Mouse (Mus musculus) left cerebral cortex, postnatal 36 days (tissue): ENCODE data around the gene R3hdm2. TPM values are rescaled to one million over a fixed set of nuclear protein-coding genes. Genes with fewer than 3 reads are reported as not detected.
A peak's percentile ranks its signal among the peaks of the same experiment; 100 is the strongest.

Source experiments
- DNase-seq, 2 experiments: peaks; one replicate each; pipeline ENCODE4 v3.0.0; 2021 to 2022; ENCODE audit warnings: low spot score in 2 of 2, mixed read lengths in 1 of 2
- intact Hi-C: fragments of 180-260 bp; cut with DNase I; formaldehyde crosslinking; loops from one replicate; pipeline ENCODE4 v1.15.1; 2025
- total RNA-seq, 2 experiments: library from RNA; stranded (reverse); gene quantifications; 2 replicates each; pipeline ENCODE4 v1.2.3; 2021

The R3hdm2 gene
- total RNA-seq, 2 experiments from 2014 or later: 348 to 365 TPM

DNA sequence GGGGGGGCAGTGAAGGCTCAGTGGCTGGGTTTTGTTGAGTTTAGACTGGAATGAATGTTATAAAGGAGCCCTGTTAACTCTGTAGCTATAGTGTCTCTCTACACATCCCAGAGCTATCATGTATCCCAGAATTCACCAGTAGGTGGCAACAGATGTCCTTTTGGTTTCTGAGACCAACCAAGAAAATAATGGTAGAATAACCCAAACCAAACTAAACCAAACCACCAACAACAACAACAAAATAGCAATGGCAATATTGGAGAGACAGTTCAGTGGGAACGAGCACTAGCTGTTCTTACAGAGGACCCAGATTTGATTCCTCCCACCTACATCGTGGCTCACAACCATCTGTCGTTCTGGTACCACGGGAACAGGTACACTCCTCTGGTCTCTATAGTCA lies 99.0 kb downstream of the R3hdm2 start:
- intact Hi-C loops: no loop called here
- no peak for DNase-seq

DNA sequence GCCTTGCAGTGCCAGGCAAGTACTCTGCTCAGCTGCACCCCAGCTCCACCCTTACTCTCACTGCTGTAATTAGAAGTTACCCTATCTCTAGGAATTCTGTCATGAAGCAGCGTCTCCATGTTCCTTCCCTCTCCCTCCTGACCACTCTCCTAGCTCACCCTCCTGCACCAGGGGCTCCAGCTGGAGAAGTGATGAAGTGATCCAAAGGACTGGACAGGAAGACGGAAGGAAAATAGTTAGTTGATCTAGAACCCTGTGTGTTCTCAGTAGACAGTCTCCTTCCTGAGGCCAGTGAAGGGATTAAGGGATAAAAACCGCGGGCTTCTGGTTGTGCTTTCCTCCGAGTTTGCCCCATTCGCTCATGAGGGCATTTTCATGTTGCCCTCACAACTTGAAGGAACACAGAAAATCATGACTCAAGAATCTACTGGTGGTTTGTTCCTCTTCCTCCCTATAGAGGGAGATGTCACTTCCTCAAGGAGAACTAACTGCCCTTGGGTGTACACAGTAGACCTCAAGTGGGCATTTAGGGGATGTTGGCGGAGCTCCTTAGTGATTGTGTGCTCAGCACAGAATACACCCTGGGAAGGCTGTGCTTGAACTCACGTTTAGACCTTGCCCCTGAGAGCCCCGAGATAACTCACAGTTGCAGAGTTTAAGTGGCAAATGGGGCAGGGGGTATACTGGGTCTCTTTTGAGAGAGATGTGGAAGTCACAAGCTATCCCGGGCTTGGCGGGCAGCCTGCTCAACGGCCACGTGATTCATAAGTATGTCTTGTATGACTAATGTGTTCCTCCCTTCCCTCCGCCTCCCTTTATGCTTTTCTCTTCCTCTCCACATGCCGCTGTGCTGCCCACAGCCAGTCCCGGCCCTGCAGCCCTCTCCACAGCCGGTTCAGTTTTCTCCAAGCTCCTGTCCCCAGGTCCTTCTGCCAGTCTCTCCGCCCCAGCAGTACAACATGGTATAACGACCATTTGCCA lies 101.0 kb downstream of the R3hdm2 start:
- intact Hi-C loops: no loop called here
- peak; percentile 66 to 75 for DNase-seq

DNA sequence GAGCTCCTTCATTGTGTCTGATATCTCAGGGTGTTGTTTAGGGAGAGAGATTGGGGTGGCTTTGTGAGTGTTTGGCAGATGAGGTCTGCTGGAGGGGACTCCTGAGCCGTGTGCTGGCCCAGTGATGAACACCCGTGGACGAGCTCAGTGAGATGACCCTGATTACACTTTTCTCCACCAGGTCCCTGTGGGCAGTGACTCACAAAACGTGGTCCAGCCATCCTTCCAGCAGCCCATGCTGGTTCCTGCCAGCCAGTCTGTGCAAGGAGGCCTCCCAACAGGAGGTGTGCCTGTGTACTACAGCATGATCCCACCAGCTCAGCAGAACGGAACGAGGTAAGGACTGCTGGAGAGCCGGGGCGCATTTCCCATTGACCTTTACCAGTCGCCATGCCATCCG lies 105.1 kb downstream of the R3hdm2 start:
- intact Hi-C loops: no loop called here

DNA sequence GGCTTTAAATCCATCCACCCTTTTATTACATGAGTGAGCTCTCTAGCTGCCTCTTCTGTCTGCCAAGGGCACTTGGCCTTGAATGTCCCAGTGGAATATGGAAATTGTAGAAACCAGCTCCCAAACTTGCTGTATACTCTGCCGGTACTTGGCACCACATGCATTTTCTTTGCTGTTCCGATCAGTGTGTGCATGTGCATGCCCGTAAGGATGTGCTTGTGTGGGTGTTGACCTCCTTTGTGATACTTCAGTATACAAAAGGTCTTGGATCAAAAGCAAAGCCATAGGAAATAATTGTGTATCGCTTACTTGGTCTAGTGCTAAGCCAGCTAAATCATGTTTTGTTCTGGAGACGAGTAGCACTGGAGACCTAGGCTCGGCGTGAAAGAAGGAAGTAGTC lies 108.7 kb downstream of the R3hdm2 start:
- DNase-seq: no peak
- intact Hi-C loops: no loop called here

More for the DNA sequence above, 105.1 kb downstream of the R3hdm2 start:
- no peak for DNase-seq

DNA sequence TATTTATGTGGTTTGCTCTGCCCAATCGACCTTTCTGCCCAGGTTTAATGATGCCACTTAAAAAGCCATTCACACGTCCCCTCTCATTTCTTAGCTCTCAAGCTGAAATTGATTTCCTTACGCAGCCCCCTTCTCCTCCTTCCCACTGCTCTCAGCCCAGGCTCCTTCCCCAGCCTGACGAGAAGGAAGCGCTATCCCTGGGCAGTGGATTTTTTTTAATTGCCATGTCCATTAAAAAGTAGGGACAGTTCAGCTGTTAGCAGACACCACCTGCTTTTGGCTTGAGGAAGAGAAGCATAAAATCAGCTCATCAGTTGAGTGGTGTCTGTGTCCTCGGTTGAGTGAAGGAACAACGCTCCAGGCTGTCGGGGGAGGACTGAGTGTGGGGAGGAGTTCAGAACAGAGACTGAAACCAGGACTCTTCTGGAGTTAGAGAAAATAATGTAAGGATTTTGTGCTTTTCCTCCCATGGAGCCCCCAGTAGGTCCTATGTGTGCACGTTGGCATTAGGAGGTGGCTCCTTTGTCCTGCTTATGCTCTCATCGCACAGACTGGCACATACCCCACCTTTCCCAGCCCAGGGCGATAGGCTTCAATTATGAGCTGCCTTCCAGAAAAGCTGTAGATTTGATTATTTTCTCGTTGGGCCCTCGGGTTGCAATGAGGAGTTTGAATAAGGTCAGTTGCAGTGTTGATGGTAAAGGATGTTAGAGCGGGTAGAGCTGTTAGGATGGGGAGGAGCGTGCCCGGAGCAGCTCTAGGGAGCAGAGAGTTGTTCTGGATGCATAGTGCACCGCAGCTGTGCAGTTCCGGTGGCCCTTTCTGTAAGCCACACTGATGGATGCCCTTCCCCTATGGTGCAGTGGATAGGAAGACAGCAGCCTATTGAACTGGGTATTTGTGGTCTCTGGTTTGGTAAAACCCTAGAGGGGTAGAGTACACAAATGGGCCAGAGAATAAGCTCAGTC lies 110.3 kb downstream of the R3hdm2 start:
- intact Hi-C loops: no loop called here
- DNase-seq: no peak

DNA sequence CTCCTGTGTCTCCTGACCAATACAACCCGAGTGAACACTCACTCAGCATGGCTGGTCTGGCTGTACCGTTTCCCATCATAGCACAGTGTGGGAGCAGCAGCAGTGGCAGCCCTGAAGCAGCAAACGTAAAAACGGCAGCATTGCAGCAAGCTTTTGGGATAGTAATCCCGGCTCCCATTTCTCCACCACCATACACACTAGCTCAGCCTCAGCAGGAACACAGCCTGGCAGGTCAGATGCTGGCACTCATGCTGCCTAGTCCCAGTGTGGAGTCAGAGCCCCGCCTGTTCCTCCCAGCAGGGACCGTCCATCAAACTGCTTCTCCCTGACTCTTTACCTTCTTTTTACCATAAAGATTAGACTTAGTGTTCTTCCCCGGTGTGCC lies 111.0 kb downstream of the R3hdm2 start:
- intact Hi-C loops: no loop called here
- no peak for DNase-seq

DNA sequence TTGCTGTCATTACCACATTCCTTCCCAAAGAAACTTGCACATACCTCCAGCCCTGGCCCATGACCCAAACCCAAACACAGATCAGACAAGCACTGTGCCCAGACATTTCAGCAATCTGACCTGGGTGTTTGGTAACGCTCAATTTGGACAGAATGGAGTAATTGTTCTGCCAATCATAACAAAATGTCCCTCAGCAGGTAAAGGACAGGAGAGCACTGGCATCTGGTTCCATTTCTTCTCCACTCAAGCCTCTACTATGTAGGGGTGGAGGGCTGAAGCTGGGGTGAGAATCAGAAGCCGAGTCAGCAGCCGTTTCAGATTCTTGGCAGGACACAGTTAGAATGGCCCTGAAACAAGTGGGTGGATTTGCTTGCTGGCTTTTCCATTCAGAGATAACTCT lies 112.0 kb downstream of the R3hdm2 start:
- no peak for DNase-seq
- intact Hi-C loops: no loop called here

DNA sequence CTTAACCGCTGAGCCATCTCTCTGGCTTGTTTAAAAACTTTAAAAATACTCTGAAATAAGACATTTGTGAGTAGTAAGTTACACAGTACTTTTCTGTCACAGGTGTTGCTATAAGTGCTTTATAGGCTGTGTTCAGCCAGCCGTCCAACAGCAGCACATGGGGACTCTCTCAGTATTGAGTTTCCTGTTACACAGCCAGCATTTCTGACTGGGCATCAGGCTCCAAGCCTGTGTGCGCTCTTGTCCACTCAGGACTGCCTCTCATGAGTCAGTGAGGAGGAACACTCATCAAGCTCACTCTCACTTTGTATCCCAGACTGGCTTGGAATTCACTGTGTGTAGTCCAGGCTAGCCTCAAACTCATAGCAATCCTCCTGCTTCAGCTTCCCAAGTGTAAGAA lies 116.0 kb downstream of the R3hdm2 start:
- intact Hi-C loops: no loop called here
- no peak for DNase-seq

DNA sequence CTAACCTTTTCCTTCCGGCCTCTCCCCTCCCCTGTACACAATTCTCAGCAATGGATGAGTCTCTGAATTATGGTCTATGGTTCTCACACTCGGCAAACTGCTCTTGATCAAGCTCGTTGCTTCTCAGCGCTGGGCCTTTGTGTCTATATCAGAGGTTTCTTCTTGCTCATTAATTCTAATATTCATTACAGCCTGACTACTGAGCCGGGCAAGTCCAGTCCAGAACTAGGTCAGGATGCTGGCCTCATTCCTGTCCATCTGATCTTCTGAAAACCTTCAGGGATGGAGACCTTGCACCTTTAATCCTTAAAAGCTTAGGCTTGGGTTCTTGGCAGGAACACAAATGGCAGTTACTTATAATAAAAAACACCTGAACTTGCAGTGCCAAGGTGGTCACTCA lies 119.4 kb downstream of the R3hdm2 start:
- intact Hi-C loops: no loop called here

DNA sequence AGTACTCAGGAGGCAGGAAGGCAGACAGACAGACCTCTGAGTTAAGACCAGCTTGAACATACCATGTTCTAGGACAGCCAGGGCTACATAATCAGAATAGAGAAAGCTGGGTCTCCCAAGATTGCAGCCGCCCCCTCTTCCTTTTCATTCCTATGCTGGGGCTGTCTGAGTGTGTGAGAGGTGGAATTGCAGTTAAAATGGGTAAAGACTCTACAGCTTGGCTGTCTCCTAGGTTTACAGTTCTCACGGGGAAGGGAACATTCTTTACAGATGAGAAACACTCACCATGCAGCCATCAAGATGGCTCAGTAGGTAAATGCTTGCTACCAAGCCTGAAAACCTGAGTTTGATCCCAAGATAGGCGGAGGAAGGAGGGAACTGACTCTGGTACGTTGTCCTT lies 119.9 kb downstream of the R3hdm2 start:
- intact Hi-C loops: no loop called here
- DNase-seq: no peak

More for the DNA sequence above, 119.4 kb downstream of the R3hdm2 start:
- no peak for DNase-seq

DNA sequence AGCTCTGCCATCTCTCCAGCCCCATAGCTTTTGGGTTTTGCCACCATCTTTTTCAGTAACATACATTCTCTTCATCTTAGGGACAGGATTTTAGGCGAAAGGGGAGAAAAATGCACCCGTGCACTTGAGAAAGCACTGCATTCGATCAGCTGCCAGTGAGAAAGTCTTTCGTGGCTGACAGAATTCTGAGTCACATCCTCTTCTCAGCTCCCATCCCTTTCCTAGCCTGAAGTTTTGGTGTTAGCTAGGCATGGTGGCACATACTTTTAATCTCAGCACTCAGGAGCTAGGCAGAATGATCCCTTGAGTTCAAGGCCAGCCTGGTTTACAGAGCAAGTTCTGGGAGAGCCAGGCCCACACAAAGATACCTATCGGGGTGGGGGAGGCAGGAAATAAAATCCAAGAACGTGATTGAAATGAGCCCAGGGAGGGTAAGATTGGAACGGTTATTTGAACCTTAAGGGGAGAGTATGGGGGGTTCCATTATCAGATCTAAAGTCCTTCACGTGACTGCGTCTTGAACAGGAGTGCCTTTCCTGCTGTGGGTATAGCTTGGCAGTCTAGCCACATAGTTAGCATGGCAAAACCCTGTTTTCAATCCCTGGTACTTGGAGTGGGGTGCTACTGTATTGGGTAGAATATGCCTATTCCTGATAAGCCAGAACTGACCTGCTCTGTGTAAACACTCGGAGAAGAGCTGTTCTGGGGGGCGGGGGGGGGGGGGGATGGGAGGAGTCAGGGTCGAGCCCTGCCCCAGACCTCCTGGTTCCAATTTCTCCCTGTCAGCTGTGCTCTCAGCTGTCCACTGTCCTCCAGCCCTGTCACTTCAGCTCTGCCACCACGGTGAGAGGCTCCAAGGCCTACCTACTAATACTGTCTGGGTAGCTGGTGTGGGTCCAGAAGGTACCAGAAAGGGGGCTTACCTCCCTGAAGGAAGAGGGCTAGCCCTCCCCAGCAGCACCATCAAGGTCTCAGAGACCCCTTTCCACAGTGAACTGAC lies 121.1 kb downstream of the R3hdm2 start, which contains the start of gene Stac3:
TSS of gene Stac3 (plus strand) at position 793 of the 1,000 bp plus-strand sequence.
- intact Hi-C loops: no loop called here
- no peak for DNase-seq

DNA sequence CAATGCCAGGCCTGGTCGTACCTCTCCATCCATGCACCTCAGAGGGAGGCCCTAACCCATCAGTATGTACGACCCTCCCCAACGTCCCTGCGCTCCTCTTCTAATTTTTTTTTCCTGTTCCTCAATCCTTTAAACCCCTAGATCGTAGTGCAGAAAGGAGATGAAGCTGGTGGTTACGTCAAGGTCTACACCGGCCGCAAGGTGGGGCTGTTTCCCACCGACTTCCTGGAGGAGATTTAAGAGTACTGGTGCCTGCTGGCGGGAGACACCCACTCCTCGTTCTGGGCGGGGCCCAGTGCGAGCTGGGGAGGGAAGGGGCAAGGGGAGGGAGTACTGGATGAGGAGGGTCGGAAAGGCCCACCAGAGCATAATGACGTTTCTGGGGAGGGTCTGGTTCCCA lies 128.1 kb downstream of the R3hdm2 start:
- peak; percentile 72 for DNase-seq
- intact Hi-C loops: no loop called here

DNA sequence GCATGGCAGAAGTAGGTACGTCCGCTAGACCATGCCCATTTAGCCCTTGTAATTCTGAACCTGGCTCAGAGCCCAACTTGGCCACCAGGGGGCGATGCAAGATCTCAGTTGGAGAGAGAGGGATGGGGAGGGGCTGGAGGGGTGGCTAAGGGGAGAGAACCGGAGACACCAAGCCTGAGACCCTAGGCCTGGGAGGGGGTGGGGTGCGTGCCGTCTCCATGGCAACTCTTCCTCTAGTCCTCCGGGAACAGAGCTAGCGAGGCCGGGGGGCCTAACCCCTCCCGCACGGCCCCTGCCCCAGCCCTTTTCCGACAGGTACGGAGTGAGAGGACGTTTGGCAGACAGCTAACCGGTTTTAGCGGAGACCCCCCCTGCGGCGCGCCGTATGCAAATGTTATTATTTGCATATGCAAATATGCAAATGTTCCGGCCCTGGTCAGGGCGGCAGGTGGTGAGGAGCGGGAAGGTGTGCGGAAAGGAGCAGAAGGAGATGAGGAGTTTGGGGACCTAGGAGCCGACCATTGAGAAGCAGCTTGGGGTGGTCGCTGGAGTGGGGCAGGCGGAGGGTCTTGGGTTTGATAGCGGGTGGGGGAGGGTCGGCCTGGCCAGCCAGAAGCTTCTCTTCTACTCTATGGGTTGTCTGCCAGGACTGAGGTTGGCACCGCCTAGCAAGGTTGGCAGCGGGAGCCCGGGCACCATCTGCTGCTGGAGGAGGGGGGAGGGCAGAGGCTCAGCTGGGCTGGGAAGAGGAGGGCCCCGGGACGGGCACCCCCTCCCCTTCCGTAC lies 129.1 kb downstream of the R3hdm2 start:
- DNase-seq: peak; percentile 71 to 79
- intact Hi-C loops: loop anchor here (1.0 kb wide), 1 partner anchor 29 kb away; no protein-coding TSS in a partner anchor

DNA sequence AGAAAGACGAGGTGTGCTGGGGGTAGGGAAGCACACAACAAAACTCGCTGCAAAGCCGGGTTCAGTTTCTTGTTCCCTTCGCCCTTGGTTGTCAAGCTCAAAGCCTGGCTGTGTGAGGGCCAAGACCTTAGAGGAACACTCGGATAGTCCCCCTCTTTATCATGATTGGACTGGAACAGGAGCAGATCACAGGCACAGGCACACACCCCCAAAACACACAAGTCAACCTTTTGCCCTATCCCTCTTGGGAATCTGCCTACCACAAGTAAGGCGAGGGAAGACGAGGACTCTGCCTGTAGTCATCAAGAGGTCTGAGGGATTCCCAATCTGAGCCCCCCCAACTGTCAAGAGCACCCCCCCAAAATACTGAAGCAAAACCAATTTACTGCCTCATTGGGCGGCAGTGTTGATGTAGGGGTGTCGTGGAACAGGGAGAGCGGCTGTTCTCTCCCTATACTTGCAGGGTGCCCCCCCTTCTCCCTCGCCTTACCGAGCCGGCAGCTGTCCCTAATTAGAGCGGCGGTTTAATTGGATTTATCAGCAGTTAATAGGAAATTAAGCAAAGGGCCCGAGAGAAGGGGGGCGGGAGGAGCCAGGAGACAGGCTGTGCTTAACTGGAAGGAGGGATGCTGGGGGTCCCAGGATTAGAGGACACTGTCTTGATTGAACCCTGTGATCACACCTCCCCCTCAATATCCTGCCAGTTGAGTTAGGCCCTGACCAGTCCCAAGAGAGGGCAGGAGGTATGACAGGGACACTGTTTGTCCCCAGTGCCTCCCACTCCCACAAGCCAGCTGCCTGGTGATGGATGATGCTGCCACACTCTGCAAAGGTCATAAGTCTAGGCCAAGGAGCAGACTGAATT lies 129.9 kb downstream of the R3hdm2 start:
- intact Hi-C loops: loop anchor here (1.0 kb wide), 1 partner anchor 28 kb away; no protein-coding TSS in a partner anchor
- no peak for DNase-seq

DNA sequence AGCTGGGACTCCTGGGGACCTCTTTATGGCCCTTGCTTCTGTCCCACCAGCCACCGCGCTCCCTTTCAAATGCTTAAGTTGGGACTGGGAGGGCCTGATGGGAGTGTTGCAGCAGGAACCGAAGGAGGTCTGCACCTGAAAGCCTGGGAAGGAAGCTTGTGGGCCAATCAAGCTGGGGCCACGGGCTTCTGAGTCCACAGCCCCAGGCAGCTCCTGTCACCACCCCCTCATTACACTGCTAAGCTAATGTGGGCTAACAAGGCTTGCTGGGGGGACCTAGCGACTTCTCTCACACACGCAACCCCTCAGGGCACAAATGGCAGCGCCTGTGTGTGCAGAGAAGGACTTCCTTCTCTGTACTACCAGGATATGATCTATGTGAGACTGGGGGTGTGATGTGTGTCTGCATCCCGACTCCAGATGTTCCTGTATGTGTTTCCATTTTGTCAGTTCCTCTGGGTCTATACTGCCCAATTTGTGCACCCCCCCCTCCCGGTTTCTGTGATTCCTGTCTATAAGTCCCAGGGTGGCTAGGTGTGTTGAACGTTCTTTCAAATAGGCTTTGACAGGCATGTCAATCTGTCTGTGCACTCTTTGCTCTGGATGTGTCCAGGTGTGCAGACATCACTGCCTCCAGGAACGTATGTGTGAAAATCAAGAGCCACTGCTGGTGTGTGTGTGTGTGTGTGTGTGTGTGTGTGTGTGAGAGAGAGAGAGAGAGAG lies 130.9 kb downstream of the R3hdm2 start:
- intact Hi-C loops: no loop called here
- DNase-seq: no peak

DNA sequence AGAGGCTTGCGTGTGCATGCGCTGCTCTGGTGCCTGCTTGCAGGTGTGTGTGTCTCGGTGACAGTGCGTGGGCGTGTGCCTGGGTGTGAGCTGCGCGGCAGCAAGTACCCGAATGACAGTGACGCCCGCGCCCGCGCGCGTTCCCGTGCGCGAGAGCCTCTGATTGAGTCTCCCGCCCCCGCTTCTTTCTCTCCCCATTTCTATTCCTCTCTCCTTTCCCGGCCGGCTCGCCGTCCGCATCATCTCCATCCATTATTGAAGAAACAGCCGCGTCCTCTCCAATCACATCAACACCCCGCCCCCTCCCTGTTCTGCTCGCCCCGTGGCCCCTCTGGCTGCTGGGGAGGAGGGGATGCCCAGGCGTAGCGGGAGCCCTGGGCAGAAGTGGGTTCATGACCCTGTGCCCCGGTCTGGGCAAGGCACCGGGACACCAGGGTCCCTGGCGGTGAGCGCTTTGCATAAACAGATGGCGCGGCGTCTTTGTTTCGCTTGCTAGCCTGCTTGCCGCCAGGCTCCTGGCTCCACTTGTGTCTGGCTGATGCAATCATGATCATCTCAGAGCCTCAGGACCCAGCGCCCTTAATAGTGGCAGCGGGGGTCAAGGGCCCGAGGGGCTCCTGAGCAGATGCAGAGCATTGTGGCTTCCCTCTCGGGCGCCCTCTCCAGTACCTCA lies 131.6 kb downstream of the R3hdm2 start:
- peak; percentile 87 for DNase-seq
- intact Hi-C loops: no loop called here
